Mouse (Mus musculus): ENCODE measurements around the gene Nfib.

The Nfib gene

DNA sequence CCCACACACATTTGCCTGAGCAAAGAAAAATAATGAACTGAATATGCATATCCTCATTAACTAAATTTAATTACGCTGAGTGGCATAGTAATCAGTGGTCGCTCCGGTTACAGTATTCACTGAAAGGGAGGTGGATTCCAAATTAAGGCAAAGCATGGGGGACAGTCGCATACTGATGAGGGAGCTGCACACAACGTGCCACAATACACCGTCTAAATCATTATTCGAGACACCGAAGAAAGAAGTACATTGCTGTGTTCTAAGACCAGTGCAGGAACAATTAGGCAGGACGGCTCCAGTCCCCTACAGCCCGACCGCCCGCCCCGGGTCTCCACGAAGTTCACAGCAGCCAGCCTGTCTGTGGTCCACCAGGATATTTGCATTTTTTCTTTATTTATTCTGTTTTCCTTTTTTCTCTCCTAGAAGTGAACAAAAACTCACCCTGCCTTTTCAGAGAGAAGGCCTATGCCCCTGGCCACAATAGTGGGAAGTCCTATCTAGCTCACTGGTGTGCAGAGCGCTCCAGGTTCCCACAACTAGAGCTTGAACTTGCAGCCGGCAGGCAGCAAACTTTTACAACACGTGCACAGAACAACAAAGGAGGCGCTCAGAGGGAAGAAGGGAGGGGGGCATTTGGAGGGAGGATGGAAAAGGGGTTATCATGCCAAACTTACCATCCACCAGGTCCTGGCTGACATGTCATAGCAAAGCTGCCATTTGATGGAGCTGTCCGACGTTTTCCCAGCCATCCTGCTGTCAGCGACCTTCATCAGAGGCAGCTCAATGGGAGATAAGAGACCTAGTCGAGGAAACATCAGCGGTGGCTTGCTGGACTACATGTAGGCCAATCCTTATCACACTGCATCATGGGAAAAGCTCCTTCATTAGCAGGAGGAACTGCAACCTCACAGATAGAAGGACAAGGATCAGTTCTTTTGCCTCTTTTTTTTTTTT, at the start of gene Nfib:
Gene Nfib, minus strand, starts transcription at position 910 of the 954 bp plus-strand sequence.
- in situ Hi-C loops (cut with MseI, MboI), result no loop called here

- in situ Hi-C loops (cut with MseI, MboI), result no loop called here
These were observed 30.2 kb upstream of the Nfib start for GRCm38 (mm10) chr4:82735764-82736163.

DNA sequence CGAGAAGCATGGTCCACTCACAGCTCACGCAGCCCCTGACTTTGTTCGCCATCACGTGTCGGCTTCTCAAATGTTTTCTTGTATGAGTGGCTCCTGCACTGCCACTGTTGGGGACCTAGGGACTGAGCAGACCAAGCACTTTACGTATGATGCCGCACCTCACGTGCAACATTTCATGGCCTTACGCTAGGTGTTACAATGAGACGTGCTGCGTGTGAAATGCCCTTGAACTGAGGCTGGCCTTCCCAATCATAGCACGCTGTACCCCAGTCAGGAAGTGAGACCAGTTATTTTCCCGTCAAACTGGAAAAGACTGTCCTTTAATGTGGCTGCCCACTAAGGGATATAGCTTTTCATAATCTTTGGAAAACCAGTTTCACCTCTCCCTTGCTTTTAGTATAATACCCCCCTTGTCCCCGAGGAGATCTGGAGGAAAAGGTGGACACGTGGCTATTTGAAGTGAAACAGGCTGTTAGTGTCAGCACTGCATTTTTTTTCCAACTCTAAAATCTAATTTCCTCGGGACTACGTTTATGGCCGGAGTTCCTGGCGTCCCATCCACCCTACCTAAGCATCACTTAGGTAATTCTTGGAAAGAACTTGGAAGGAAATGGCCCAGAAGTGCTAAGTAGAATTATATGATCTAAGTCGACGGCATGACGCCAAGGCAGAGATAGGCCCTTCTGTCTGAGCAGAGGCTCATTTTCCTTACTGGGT, 29.4 kb upstream of the Nfib start:
- in situ Hi-C loops (cut with MseI, MboI), result no loop called here

GRCm38 (mm10) chr4:82734348-82734747, 28.8 kb upstream of the Nfib start:
- in situ Hi-C loops (cut with MseI, MboI), result no loop called here

DNA sequence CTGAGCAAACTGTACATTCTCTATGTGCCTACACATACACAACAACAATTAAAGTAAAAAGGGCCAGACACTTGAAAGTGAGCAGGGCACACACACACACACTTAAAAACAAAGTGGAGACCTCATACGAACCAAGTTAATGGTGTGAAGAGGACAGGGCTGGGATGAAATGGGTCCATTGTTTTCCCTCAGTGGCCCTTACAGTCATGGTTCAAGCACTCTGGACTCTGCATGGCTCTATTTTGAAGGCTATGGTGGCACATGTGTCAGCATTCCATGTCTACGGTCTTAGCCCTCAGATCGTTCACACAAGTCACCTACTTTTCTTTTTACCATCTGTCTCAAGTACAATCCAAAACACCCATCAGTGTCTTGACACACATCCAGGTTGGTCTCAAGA, 28.1 kb upstream of the Nfib start:
- in situ Hi-C loops (cut with MseI, MboI), result no loop called here

DNA sequence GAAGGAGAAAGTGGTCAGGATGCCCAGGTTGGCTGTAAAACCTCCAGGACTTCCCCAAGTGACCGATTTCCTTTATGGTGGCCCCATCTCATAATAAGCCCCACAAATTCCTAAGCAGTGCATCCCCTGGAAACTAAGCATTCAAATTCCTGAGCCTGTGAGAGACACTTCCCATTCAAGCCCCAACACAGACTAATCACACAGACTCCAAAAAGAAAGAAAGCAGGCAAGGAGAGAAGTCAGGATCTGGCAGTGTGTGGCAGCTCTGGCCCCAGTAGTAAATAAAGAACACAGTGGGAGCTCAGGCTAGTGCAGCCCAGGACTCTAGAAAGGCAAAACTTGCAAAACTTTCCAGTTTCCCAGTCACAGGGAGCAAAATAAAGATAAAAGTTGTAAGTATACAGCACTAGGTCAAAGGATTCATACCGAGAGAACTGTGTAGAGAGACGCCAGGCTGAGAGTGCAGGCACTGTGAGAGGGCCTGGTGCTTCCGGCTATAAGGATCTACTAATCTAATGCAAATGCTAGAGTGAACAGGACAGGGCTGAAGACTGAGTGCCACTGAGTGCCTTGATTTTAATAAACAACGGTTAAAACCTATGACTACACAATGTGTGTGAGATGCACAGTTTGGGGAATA, 24.8 kb upstream of the Nfib start:
- in situ Hi-C loops (cut with MseI, MboI), result no loop called here

- in situ Hi-C loops (cut with MseI, MboI), result no loop called here
These were observed 18.5 kb upstream of the Nfib start for GRCm38 (mm10) chr4:82724058-82724457.

- in situ Hi-C loops (cut with MseI, MboI), result no loop called here
These were observed 17.5 kb upstream of the Nfib start for GRCm38 (mm10) chr4:82723048-82723447.

DNA sequence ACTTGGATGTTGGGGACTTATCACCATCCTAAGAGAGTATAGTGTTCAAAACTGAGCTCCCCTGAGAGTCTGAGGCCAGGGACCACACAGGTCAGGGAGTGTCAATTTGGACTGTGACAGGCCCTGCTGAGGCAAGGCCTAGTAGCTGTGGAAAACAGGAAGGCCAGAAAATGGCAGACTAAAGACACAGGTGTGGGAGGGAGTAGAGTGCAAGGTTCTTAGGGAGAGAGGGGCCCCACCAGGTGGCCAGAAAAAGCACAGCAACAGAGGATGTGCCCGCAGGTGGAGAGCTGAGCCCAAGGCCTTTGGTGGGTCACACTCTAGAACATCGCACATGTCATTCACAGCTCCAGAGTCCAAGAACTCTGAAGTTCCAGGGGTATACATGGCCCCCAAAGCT, 10.3 kb upstream of the Nfib start:
- in situ Hi-C loops (cut with MseI, MboI), result no loop called here

- in situ Hi-C loops (cut with MseI, MboI), result no loop called here
These were observed 6.2 kb upstream of the Nfib start for GRCm38 (mm10) chr4:82711611-82712295.

GRCm38 (mm10) chr4:82709666-82710065, 4.1 kb upstream of the Nfib start:
- in situ Hi-C loops (cut with MseI, MboI), result no loop called here

DNA sequence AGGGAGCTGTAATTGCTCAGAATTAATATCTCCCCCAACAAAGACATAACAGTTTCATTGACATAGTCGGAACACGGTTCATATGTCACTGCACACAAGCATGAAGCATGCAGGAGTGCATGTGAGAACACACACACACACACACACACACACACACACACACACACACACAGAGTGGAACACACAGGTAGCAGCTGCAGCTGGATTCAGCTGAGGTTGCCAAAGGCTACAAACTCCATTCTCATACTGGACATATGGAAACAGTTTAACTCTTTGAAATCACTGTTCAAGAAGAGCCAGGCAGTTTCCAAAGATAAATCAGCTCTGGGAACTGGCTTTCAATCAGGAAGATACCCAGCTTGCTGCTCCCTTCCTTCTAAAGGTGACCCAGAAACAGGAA, 462 bp upstream of the Nfib start:
- in situ Hi-C loops (cut with MseI, MboI), result no loop called here

- in situ Hi-C loops (cut with MseI, MboI), result no loop called here
These were observed 1.3 kb downstream of the Nfib start for GRCm38 (mm10) chr4:82704079-82704830.

DNA sequence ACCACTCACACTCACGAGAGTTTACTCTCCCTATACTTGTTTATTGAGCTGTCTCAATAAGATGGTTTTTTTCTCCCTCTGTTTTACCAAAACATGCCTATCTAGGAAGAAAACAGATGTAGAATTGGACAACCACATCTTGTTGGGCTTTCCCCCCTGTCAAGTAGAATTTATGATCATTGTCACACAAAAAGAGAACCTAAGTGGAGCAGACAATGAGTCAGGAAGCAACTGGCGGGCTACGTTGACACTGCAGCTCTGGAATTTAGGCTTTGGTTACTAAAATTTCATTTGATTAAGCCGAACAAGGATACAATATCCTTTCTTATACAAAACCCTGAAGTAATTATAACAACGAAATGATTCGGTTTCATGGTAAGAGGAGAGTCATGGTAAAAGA, 2.7 kb downstream of the Nfib start:
- in situ Hi-C loops (cut with MseI, MboI), result no loop called here

DNA sequence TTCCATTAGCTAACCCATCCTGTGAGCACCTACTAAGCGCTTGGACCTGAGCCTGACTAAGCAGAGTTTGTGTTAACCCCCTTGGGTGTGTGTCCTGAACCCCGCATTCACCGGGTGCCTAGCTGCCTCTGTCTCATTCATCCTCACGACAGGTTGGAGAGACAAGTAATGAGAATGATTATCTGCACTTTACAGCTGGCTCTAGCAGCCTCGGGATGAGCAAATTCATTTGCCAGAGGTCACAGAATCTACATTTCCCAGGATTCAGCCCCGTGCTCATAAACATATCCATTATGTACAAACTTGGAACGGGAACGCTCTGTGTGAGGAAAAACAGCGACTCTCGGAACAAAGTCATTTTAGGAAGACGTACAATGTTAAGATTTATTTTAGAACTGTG, 6.0 kb downstream of the Nfib start:
- in situ Hi-C loops (cut with MseI, MboI), result no loop called here

DNA sequence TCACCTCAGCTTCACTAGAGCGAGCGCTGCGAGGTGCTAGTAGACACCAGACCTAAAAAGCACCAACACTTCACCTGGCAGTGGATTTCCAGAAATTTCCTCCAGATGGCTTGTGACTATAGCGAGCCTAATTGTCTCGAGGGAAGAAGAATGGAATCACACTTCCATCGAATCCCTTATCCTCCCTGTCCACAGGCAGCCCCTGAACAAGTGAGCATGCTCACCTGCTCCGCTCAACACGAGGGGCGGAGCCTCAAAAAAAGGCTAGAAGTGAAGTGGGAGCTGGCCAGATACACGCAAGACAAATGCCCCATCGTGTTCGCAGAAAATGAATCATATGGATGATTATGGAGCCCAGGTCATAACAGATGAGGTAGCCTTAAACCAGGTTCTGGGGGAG, 6.9 kb downstream of the Nfib start:
- in situ Hi-C loops (cut with MseI, MboI), result no loop called here

DNA sequence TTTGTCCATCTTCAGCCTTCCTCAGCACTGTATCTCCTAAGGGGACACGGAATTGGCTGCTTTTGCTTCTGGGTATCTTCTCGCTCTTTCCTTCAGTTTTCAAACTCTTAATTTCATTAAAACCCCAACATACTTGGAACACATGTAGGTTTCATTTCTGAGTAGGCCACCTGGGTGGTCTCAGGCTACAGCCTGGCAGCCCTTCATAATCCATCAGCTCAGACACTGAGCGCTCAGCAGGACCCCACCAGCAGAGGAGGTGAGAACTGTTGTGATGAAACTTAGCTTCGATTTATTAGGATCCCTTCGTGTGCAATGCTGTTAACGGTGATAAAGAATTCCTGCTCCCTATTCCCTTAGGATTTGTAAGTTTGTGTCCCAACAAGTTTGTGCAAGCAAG, 8.4 kb downstream of the Nfib start:
- in situ Hi-C loops (cut with MseI, MboI), result no loop called here

- in situ Hi-C loops (cut with MseI, MboI), result no loop called here
These were observed 9.6 kb downstream of the Nfib start for GRCm38 (mm10) chr4:82695760-82696501.

GRCm38 (mm10) chr4:82692009-82692326, 13.6 kb downstream of the Nfib start:
- in situ Hi-C loops (cut with MseI, MboI), result no loop called here
